In genomic region chr4:130680676-130681075, GRCm38 (mm10) we compare ENCODE assay signal across 22 mouse cellular contexts.
"Had no signal": no experiment of that assay in that cellular context is flagged by ENCODE, and none has a peak within 500 bp of the region (broad histone marks: within the 10 kb centered on the region; RNA-seq: fewer than 3 reads in every experiment).

No protein-coding gene starts in this region.

- ATAC-seq: liver, postnatal 0 days; lung, postnatal 0 days; midbrain, embryonic 13.5 days; midbrain, embryonic 15.5 days had no signal

- H3K4me1 ChIP-seq: lung, embryonic 15.5 days; midbrain, embryonic 13.5 days; neural tube, embryonic 12.5 days; stomach, embryonic 15.5 days had no signal

- H3K4me3 ChIP-seq: lung, embryonic 15.5 days; megakaryocyte, embryonic 14.5 days; midbrain, embryonic 13.5 days; midbrain, embryonic 15.5 days; neural tube, embryonic 12.5 days; stomach, embryonic 15.5 days had no signal

- H3K9ac ChIP-seq: liver, postnatal 0 days; lung, embryonic 15.5 days; midbrain, embryonic 13.5 days; midbrain, embryonic 15.5 days; neural tube, embryonic 12.5 days; stomach, embryonic 15.5 days had no signal

- H3K9me3 ChIP-seq: lung, embryonic 15.5 days; megakaryocyte, embryonic 14.5 days; midbrain, embryonic 13.5 days; midbrain, embryonic 15.5 days; neural tube, embryonic 12.5 days; stomach, embryonic 15.5 days had no signal

- H3K4me2 ChIP-seq: lung, embryonic 15.5 days; midbrain, embryonic 11.5 days; midbrain, embryonic 13.5 days; midbrain, embryonic 15.5 days; neural tube, embryonic 12.5 days; stomach, embryonic 15.5 days had no signal

- DNase-seq: liver, postnatal 0 days; lung, adult 2 months; lung, postnatal 14 days; lung, postnatal 36 days; retina, postnatal 1 day; right cerebral cortex, adult 18-20 months; right cerebral cortex, postnatal 25 days; right cerebral cortex, postnatal 4 days; spleen, adult 18-20 months; thymus, adult 18-20 months; thymus, postnatal 14 days; thymus, postnatal 36 days had no signal

- H3K27ac ChIP-seq: lung, embryonic 15.5 days; macrophage; midbrain, embryonic 13.5 days; midbrain, embryonic 15.5 days; neural tube, embryonic 12.5 days; stomach, embryonic 15.5 days; stomach, postnatal 0 days had no signal

- H3K27me3 ChIP-seq: lung, embryonic 15.5 days; megakaryocyte, embryonic 14.5 days; midbrain, embryonic 13.5 days; midbrain, embryonic 15.5 days; neural tube, embryonic 12.5 days; stomach, embryonic 15.5 days had no signal
